Mouse (Mus musculus): Measurements from ENCODE around the gene Satb2. TPM values are rescaled to one million over a fixed set of nuclear protein-coding genes. Genes with fewer than 3 reads are reported as not detected.

Gene Satb2
- polyA plus RNA-seq, 2 experiments = 4.9 to 5.0 TPM

- H3K4me2 ChIP-seq (replicated peaks; ENCODE audit: low read depth, low read length, severe bottlenecking) = no peak overlapping the region
- H3K9ac ChIP-seq (ENCODE audit: low read depth, low read length, severe bottlenecking) = no peak overlapping the region
- H3K27me3 ChIP-seq (ENCODE audit: control insufficient read depth, insufficient read depth, low read length) = no peaks in the 10 kb centered on the region
- no peaks in the 10 kb centered on the region for H3K9me3 ChIP-seq (ENCODE audit: control insufficient read depth, low read length)
- ATAC-seq (ENCODE audit: low FRiP score, low read depth) = no peak
- 86% methylated on average over 6 of the region's 6 CpGs for WGBS
- H3K4me3 ChIP-seq (replicated peaks; ENCODE audit: low read length) = no peak overlapping the region
- no peak overlapping the region for H3K27ac ChIP-seq (replicated peaks; ENCODE audit: low read depth, low read length)
- peaks cover 4% of the 10 kb centered on the region; the same call in 1 of the 2 replicates for H3K4me1 ChIP-seq (ENCODE audit: control insufficient read depth, insufficient read depth, low read length)
- no peaks in the 10 kb centered on the region for H3K36me3 ChIP-seq (ENCODE audit: control insufficient read depth, insufficient read depth, low read length)
- no peak for TF ChIP-seq POLR2A (IDR thresholded peaks at IDR 0.05; ENCODE audit: borderline replicate concordance, extremely low read depth, insufficient read depth, insufficient read length)
- no peak for DNase-seq (ENCODE audit: low spot score)
Observed at GRCm38 (mm10) chr1:56833984-56834900, 144.2 kb downstream of the Satb2 start.

DNA sequence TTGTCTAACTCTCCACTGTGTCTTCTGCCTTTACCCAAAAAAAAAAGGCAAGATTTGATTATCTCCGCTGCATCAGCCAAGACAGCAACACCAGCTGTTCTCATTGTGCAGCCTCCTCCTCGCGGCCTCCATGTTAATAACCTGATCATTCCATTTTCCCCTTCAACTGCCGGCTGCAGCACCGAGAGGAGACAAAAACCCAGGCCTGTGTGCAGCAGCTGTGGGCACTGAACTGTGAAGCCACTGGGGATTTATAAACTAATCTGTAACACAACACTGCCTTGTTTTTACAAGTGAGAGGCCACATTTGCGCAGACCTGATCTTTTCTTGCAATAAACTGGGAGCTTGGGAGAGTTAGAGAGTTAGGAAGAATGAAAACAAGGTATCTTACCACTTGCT, 145.1 kb downstream of the Satb2 start:
- peak; percentile 42 for DNase-seq (ENCODE audit: low spot score)

GRCm38 (mm10) chr1:56832738-56833137, 145.7 kb downstream of the Satb2 start:
- TF ChIP-seq POLR2A (IDR thresholded peaks at IDR 0.05; ENCODE audit: borderline replicate concordance, extremely low read depth, insufficient read depth, insufficient read length) = no peak
- Histone ChIP-seq H3K9me3 (ENCODE audit: control insufficient read depth, low read length) (no peaks in the 10 kb centered on the region), H3K27me3 (ENCODE audit: control insufficient read depth, insufficient read depth, low read length) (no peaks in the 10 kb centered on the region), H3K27ac (replicated peaks; ENCODE audit: low read depth, low read length) (no peak overlapping the region), H3K9ac (ENCODE audit: low read depth, low read length, severe bottlenecking) (no peak overlapping the region), H3K4me1 (ENCODE audit: control insufficient read depth, insufficient read depth, low read length) (peaks cover 4% of the 10 kb centered on the region; the same call in 1 of the 2 replicates), H3K36me3 (ENCODE audit: control insufficient read depth, insufficient read depth, low read length) (no peaks in the 10 kb centered on the region), H3K4me2 (replicated peaks; ENCODE audit: low read depth, low read length, severe bottlenecking) (no peak overlapping the region), H3K4me3 (replicated peaks; ENCODE audit: low read length) (no peak overlapping the region)
- ATAC-seq (ENCODE audit: low FRiP score, low read depth) = no peak
- no peak for DNase-seq (ENCODE audit: low spot score)
- 76% methylated on average over 8 of the region's 8 CpGs for whole genome bisulfite sequencing

More for the DNA sequence above, 145.1 kb downstream of the Satb2 start:
- H3K9me3 ChIP-seq (ENCODE audit: control insufficient read depth, low read length) = no peaks in the 10 kb centered on the region
- peak; percentile 77 for ATAC-seq (ENCODE audit: low FRiP score, low read depth)
- no peak overlapping the region for H3K4me2 ChIP-seq (replicated peaks; ENCODE audit: low read depth, low read length, severe bottlenecking)
- H3K36me3 ChIP-seq (ENCODE audit: control insufficient read depth, insufficient read depth, low read length) = no peaks in the 10 kb centered on the region
- H3K4me3 ChIP-seq (replicated peaks; ENCODE audit: low read length) = no peak overlapping the region
- WGBS = 28% methylated on average over 6 of the region's 6 CpGs
- no peak overlapping the region for H3K27ac ChIP-seq (replicated peaks; ENCODE audit: low read depth, low read length)
- peaks cover 4% of the 10 kb centered on the region; the same call in 1 of the 2 replicates for H3K4me1 ChIP-seq (ENCODE audit: control insufficient read depth, insufficient read depth, low read length)
- no peak for TF ChIP-seq POLR2A (IDR thresholded peaks at IDR 0.05; ENCODE audit: borderline replicate concordance, extremely low read depth, insufficient read depth, insufficient read length)
- no peak overlapping the region for H3K9ac ChIP-seq (ENCODE audit: low read depth, low read length, severe bottlenecking)
- H3K27me3 ChIP-seq (ENCODE audit: control insufficient read depth, insufficient read depth, low read length) = no peaks in the 10 kb centered on the region

DNA sequence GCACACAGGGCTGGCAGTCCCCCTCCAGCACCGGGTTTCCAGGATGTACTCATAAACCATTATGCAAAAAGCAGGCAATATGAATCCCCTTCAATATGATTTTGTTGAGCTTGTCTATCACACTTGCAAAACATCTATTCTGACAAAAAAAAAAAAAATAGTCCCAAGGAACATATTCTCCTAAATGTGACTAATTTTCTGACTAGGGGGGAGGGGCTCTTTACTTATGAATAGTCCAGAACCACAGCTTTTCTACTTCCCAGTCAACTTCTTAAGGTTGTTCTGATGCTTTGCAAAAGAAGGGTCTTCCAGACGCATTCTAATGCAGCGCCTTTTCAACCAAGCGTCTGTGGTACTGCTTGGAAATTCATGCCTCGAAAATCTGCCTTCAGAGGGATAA, 155.7 kb downstream of the Satb2 start:
- DNase-seq (ENCODE audit: low spot score) = no peak
- no peak for ATAC-seq (ENCODE audit: low FRiP score, low read depth)
- no peaks in the 10 kb centered on the region for H3K36me3 ChIP-seq (ENCODE audit: control insufficient read depth, insufficient read depth, low read length)
- TF ChIP-seq POLR2A (IDR thresholded peaks at IDR 0.05; ENCODE audit: borderline replicate concordance, extremely low read depth, insufficient read depth, insufficient read length) = no peak
- H3K9me3 ChIP-seq (ENCODE audit: control insufficient read depth, low read length) = no peaks in the 10 kb centered on the region
- 88% methylated on average over 5 of the region's 5 CpGs for WGBS
- no peak overlapping the region for H3K9ac ChIP-seq (ENCODE audit: low read depth, low read length, severe bottlenecking)
- no peaks in the 10 kb centered on the region for H3K27me3 ChIP-seq (ENCODE audit: control insufficient read depth, insufficient read depth, low read length)
- no peak overlapping the region for H3K4me3 ChIP-seq (replicated peaks; ENCODE audit: low read length)
- H3K4me1 ChIP-seq (ENCODE audit: control insufficient read depth, insufficient read depth, low read length) = no peaks in the 10 kb centered on the region; the same call in 1 of the 2 replicates
- no peak overlapping the region for H3K27ac ChIP-seq (replicated peaks; ENCODE audit: low read depth, low read length)
- H3K4me2 ChIP-seq (replicated peaks; ENCODE audit: low read depth, low read length, severe bottlenecking) = no peak overlapping the region

DNA sequence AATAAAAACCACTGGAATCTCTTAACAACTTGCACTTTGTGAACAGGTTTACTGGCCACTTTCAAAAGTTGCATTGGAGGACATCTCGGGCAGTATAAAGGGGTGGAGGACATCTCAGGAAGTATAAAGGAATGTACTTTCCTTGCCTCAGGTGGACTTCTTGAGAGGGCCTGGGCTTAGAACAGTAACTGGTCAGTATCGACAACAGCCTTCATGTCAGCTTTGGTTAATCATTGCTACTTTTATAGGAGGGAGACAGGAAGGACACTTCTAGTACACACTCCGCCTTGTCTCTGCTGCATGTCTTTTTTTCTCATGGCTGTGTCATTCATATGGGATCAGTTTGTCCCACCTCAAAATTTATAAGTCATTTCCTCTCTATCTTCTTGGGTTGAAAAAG, 156.4 kb downstream of the Satb2 start:
- H3K4me2 ChIP-seq (replicated peaks; ENCODE audit: low read depth, low read length, severe bottlenecking) = no peak overlapping the region
- H3K4me3 ChIP-seq (replicated peaks; ENCODE audit: low read length) = no peak overlapping the region
- 88% methylated on average over 3 of the region's 3 CpGs for WGBS
- ATAC-seq (ENCODE audit: low FRiP score, low read depth) (no peak), DNase-seq (ENCODE audit: low spot score) (no peak)
- H3K27me3 ChIP-seq (ENCODE audit: control insufficient read depth, insufficient read depth, low read length) = no peaks in the 10 kb centered on the region
- no peaks in the 10 kb centered on the region for H3K36me3 ChIP-seq (ENCODE audit: control insufficient read depth, insufficient read depth, low read length)
- no peak overlapping the region for H3K9ac ChIP-seq (ENCODE audit: low read depth, low read length, severe bottlenecking)
- TF ChIP-seq POLR2A (IDR thresholded peaks at IDR 0.05; ENCODE audit: borderline replicate concordance, extremely low read depth, insufficient read depth, insufficient read length) = no peak
- no peaks in the 10 kb centered on the region; the same call in 1 of the 2 replicates for H3K4me1 ChIP-seq (ENCODE audit: control insufficient read depth, insufficient read depth, low read length)
- H3K27ac ChIP-seq (replicated peaks; ENCODE audit: low read depth, low read length) = no peak overlapping the region
- no peaks in the 10 kb centered on the region for H3K9me3 ChIP-seq (ENCODE audit: control insufficient read depth, low read length)

Data from limb, embryonic 14.5 days (tissue).